Mouse (Mus musculus): ENCODE results near the gene 1700037H04Rik. TPM values are rescaled to one million over a fixed set of nuclear protein-coding genes. Genes with fewer than 3 reads are reported as not detected.

1700037H04Rik gene
- polyA plus RNA-seq, 1 experiment from 2014 or later, result 76.1 TPM

- 52% methylated on average over 9 of the region's 9 CpGs for WGBS
- peaks cover 13% of the 10 kb centered on the region; the same call in 1 of the 2 replicates for H3K36me3 ChIP-seq (ENCODE audit: insufficient read depth)
- no peak for DNase-seq
- H3K4me3 ChIP-seq (ENCODE audit: low read depth, low read length), result no peak overlapping the region
- H3K27me3 ChIP-seq (ENCODE audit: insufficient read depth, low read length), result peaks cover 30% of the 10 kb centered on the region
- no peak overlapping the region for H3K27ac ChIP-seq (ENCODE audit: low read depth)
- no peak overlapping the region for H3K4me2 ChIP-seq
- no peak overlapping the region for H3K9ac ChIP-seq
- peaks cover 8% of the 10 kb centered on the region for H3K4me1 ChIP-seq (ENCODE audit: insufficient read depth)
- no peak for ATAC-seq (ENCODE audit: insufficient read depth)
- no peaks in the 10 kb centered on the region for H3K9me3 ChIP-seq (ENCODE audit: low read depth, low read length)
- TF ChIP-seq CTCF (IDR thresholded peaks at IDR 0.05; ENCODE audit: low read depth), result no peak
Observed at GRCm38 (mm10) chr2:131172322-131172721, 12.4 kb upstream of the 1700037H04Rik start.

DNA sequence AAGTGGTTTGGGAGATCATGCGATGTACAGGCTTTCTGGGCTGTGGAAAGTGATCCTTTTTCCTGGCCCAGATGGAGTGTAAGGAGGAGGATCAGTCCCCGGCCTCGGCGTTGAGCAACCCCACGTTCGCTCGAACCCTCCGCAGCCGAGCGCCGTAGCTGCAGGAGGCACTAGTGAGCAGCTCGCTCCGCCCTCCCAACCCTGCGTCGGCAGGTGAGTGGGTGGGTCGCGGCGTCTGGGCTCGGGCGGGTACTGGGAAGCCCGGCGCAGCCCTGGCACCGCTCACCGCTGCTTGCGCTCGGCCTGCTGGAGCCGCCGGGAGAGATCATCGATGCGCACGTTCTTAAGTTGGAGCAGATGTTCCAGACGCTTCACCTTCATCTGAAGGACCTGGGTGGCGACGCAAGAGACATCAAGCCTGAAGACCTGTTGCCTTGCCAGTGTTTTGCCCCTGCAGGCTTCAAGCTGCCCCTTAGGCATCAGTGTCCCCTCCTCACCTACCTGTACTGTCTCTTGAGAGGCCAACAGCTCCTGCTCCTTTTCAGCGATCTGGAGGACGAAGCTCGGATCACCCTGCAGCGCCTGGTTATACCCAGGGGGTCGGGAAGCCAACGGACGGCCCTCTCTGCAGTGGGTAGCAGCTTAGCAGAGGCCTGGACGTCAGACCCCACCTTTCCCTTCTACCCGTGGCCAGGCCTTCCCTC, 11.7 kb upstream of the 1700037H04Rik start:
- Histone ChIP-seq H3K27ac (ENCODE audit: low read depth) (no peak overlapping the region), H3K36me3 (ENCODE audit: insufficient read depth) (peaks cover 6% of the 10 kb centered on the region; the same call in 1 of the 2 replicates), H3K27me3 (ENCODE audit: insufficient read depth, low read length) (peaks cover 30% of the 10 kb centered on the region), H3K4me1 (ENCODE audit: insufficient read depth) (peaks cover 1% of the 10 kb centered on the region), H3K9me3 (ENCODE audit: low read depth, low read length) (no peaks in the 10 kb centered on the region), H3K4me3 (ENCODE audit: low read depth, low read length) (peak overlapping the region; percentile 20), H3K4me2 (peak overlapping the region; percentile 50), H3K9ac (no peak overlapping the region; the same call in 1 of the 2 replicates)
- peak; percentile 40 for DNase-seq
- 9% methylated on average over 43 of the region's 43 CpGs for WGBS
- no peak for ATAC-seq (ENCODE audit: insufficient read depth)
- peak; percentile 37; the same call in 1 of the 2 replicates for TF ChIP-seq CTCF (IDR thresholded peaks at IDR 0.05; ENCODE audit: low read depth)

DNA sequence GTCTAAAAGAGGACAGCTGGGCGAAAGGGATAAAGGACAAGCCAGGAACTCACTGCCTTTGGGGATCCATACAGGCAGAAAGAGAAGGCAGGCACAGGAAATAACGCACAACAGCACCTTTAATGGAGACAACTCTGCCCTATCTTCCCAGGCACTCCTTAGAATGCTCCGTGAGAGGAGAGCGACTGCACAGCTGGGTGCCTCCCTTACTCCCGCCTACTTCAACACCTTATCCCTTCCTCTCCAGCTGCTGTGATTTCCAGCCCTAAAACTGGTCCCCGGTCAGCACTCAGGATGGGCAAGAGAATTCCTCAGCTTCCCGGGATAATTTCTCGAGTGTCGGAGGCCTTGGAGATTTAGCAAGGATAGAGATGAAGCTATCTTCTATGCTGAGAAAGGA, 11.1 kb upstream of the 1700037H04Rik start:
- DNase-seq (no peak), ATAC-seq (ENCODE audit: insufficient read depth) (no peak)
- no peak overlapping the region for H3K9ac ChIP-seq
- no peaks in the 10 kb centered on the region; the same call in 1 of the 2 replicates for H3K4me1 ChIP-seq (ENCODE audit: insufficient read depth)
- H3K27ac ChIP-seq (ENCODE audit: low read depth), result no peak overlapping the region
- 0 out of 2 replicates have a peak, but pooled peaks cover 1% of the 10 kb centered on the region for H3K36me3 ChIP-seq (ENCODE audit: insufficient read depth)
- 19% methylated on average over 9 of the region's 9 CpGs for WGBS
- no peak for TF ChIP-seq CTCF (IDR thresholded peaks at IDR 0.05; ENCODE audit: low read depth)
- H3K4me2 ChIP-seq, result peak overlapping the region; percentile 50; the same call in 1 of the 2 replicates
- H3K27me3 ChIP-seq (ENCODE audit: insufficient read depth, low read length), result peaks cover 30% of the 10 kb centered on the region
- 0 out of 2 replicates have a peak overlapping the region, but pooled peaks have one; percentile 20 for H3K4me3 ChIP-seq (ENCODE audit: low read depth, low read length)
- no peaks in the 10 kb centered on the region for H3K9me3 ChIP-seq (ENCODE audit: low read depth, low read length)

DNA sequence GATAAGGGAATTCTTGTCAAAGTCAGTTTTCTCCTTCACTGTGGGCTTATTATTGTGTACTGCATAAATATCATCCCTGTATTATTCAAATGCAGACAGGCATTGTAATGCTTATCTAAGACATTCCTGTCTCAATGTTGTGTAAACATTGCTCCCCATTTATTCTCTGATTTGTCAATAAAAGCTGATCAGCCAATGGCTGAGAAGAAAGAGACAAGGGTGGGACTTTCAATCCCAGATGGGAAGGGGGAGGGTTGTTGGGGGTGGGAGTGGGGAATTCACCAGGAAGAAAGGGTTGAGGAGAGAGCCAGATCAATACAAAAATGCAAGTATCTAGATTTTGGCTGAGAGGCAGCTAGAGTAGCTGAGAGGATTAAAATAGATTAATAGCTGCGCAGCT, 9.0 kb upstream of the 1700037H04Rik start:
- no peak for TF ChIP-seq CTCF (IDR thresholded peaks at IDR 0.05; ENCODE audit: low read depth)
- ATAC-seq (ENCODE audit: insufficient read depth) (0 out of 2 replicates have a peak, but pooled peaks have one; percentile 19), DNase-seq (no peak)
- Histone ChIP-seq H3K4me2 (no peak overlapping the region), H3K9me3 (ENCODE audit: low read depth, low read length) (no peaks in the 10 kb centered on the region), H3K4me3 (ENCODE audit: low read depth, low read length) (no peak overlapping the region), H3K9ac (no peak overlapping the region), H3K27me3 (ENCODE audit: insufficient read depth, low read length) (peaks cover 30% of the 10 kb centered on the region), H3K27ac (ENCODE audit: low read depth) (no peak overlapping the region), H3K4me1 (ENCODE audit: insufficient read depth) (no peaks in the 10 kb centered on the region), H3K36me3 (ENCODE audit: insufficient read depth) (no peaks in the 10 kb centered on the region)
- 60% methylated on average over 1 of the region's 1 CpGs for WGBS

DNA sequence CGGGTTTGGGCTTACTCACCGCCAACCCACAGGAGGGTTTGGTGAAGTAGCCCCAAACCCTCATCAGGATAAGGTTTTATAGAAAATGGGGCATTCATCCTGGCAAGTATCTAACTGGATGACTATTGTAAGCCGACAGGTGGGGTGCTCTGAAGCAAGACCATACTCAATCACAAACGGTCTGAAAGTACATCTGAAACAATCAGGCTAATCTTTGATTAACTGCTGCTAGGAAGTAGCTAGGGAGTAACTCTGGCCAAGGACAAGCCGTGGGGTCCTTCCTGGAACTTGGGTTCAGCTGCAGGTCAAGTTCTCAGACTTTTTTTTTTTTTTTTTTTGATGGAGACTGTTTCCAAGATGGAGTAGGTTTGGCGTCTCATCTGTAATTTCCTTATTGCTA, 8.1 kb upstream of the 1700037H04Rik start:
- H3K9me3 ChIP-seq (ENCODE audit: low read depth, low read length), result no peaks in the 10 kb centered on the region
- ATAC-seq (ENCODE audit: insufficient read depth) (no peak), DNase-seq (no peak)
- no peak overlapping the region for H3K4me3 ChIP-seq (ENCODE audit: low read depth, low read length)
- H3K27ac ChIP-seq (ENCODE audit: low read depth), result no peak overlapping the region
- no peaks in the 10 kb centered on the region for H3K4me1 ChIP-seq (ENCODE audit: insufficient read depth)
- H3K27me3 ChIP-seq (ENCODE audit: insufficient read depth, low read length), result peaks cover 28% of the 10 kb centered on the region
- H3K36me3 ChIP-seq (ENCODE audit: insufficient read depth), result no peaks in the 10 kb centered on the region
- no peak overlapping the region for H3K4me2 ChIP-seq
- no peak overlapping the region for H3K9ac ChIP-seq
- WGBS, result 73% methylated on average over 6 of the region's 6 CpGs
- TF ChIP-seq CTCF (IDR thresholded peaks at IDR 0.05; ENCODE audit: low read depth), result no peak

GRCm38 (mm10) chr2:131166172-131166571, 6.3 kb upstream of the 1700037H04Rik start:
- Histone ChIP-seq H3K4me1 (ENCODE audit: insufficient read depth) (no peaks in the 10 kb centered on the region), H3K4me3 (ENCODE audit: low read depth, low read length) (no peak overlapping the region), H3K27ac (ENCODE audit: low read depth) (no peak overlapping the region), H3K27me3 (ENCODE audit: insufficient read depth, low read length) (peaks cover 10% of the 10 kb centered on the region), H3K9me3 (ENCODE audit: low read depth, low read length) (no peaks in the 10 kb centered on the region), H3K36me3 (ENCODE audit: insufficient read depth) (no peaks in the 10 kb centered on the region), H3K9ac (no peak overlapping the region), H3K4me2 (no peak overlapping the region)
- ATAC-seq (ENCODE audit: insufficient read depth) (no peak), DNase-seq (no peak)
- WGBS, result 85% methylated on average over 2 of the region's 2 CpGs
- no peak for TF ChIP-seq CTCF (IDR thresholded peaks at IDR 0.05; ENCODE audit: low read depth)

DNA sequence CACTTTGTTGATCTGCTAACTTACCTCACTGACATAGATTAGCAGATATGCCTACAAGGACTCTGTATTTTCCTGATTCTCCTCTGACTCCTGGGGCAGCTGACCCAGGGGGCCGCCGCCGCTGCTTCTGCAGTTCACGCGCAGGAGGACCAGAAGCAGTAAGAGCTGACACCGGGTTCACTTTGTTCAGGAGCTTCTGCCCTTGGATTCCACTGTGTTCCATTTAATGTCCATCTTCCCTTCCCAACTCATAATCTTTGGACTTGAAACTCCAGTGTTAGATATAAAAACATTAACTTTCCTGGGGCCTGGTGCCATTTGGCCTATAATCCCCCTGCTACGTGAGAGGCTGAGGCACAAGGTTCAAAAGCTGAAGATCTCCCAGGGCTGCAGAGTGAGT, 4.0 kb upstream of the 1700037H04Rik start:
- H3K4me2 ChIP-seq, result no peak overlapping the region
- no peaks in the 10 kb centered on the region for H3K27me3 ChIP-seq (ENCODE audit: insufficient read depth, low read length)
- no peak for TF ChIP-seq CTCF (IDR thresholded peaks at IDR 0.05; ENCODE audit: low read depth)
- 0 out of 2 replicates have a peak, but pooled peaks cover under 1% of the 10 kb centered on the region for H3K4me1 ChIP-seq (ENCODE audit: insufficient read depth)
- H3K9me3 ChIP-seq (ENCODE audit: low read depth, low read length), result no peaks in the 10 kb centered on the region
- H3K36me3 ChIP-seq (ENCODE audit: insufficient read depth), result no peaks in the 10 kb centered on the region
- WGBS, result 65% methylated on average over 7 of the region's 7 CpGs
- H3K27ac ChIP-seq (ENCODE audit: low read depth), result no peak overlapping the region
- H3K9ac ChIP-seq, result no peak overlapping the region
- ATAC-seq (ENCODE audit: insufficient read depth), result no peak
- DNase-seq, result no peak
- H3K4me3 ChIP-seq (ENCODE audit: low read depth, low read length), result no peak overlapping the region

Measured in lung, embryonic 14.5 days (tissue).